Mouse (Mus musculus): ENCODE measurements around the gene Mmp9.

DNA sequence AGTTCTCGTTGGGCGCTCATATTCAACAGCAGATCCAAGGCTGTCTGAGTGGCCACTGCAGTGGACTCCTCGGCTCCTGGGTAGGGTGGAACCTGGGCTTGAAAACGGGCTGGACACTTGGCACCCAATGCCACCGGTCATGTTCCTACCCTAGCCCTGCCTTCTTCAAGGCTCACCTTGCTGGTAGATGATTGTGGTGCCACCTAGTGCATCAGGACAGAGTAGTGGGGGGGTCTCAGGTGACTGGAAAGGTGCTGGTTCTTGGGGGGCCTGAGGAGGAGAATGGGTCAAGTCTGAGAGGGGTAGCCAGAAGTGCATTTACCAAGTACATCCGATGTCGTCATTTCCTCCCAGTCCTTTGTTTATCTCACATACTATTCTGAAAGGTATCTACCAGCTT, 42.6 kb upstream of the Mmp9 start:
- TF ChIP-seq CTCF (IDR thresholded peaks at IDR 0.05; ENCODE audit: low read depth, low read length) (no peak), EP300 (IDR thresholded peaks at IDR 0.05; ENCODE audit: insufficient read depth, low read depth, low read length) (no peak)

All from ES-Bruce4 (cell line).